In the genomic region with DNA sequence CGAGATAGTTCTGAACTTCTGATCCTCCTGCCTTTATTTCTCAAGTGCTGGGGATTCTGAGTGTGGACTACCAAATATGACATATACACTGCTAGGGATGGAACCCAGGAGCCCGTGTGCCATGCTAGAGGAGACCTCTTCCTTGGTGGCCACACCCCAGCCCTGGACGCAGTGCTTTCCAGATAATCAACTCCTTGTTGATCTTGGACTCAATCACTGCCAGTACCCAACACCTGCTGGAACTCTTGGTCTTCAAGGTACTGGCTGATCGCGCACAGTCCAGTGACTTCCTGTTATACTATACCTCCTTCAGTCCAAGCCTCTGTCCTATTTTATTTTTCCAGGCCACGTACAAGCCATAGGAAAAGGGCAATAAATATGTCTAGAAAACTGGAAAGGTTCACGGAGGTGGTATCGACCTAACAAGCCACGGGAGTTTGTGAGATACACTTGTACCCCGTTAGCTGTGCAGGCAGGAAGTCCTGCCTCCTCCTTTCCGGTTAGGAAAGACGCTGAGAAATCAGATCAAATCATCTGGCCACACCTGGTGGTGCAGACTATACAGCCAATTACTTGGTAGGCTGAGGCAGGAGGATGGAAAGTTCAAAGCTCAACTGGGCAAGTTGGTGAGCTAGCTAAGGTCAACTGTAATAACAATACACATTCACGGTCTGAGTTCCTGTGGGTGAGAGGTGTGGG, we compare ENCODE assay signal across 8 mouse cellular contexts. TPM values are rescaled to one million over a fixed set of nuclear protein-coding genes. Genes with fewer than 3 reads are reported as not detected.
A peak's percentile ranks its signal among the peaks of the same experiment; 100 is the strongest.
DNase-seq lines count a peak whose midpoint lies in the region; ATAC-seq and TF ChIP-seq lines count a peak whose summit lies in the region.

No protein-coding gene starts in this region.

- peak overlapping the region; percentile 79 for H3K4me2 ChIP-seq in lung, embryonic 14.5 days
- H3K4me2 ChIP-seq in hindbrain, embryonic 14.5 days (replicated peaks): peak overlapping the region; percentile 71
- H3K4me2 ChIP-seq in midbrain, embryonic 11.5 days: peak overlapping the region; percentile 73

- peak overlapping the region; percentile 90; the same call in 1 of the 2 replicates for H3K9ac ChIP-seq in lung, embryonic 14.5 days
- peak overlapping the region; percentile 97; the same call in 1 of the 2 replicates for H3K9ac ChIP-seq in hindbrain, embryonic 14.5 days
- no peak overlapping the region for H3K9ac ChIP-seq in midbrain, embryonic 11.5 days (ENCODE audit: low read length)

- H3K27me3 ChIP-seq in lung, embryonic 14.5 days (ENCODE audit: insufficient read depth, low read length): no peaks in the 10 kb centered on the region
- H3K27me3 ChIP-seq in embryonic facial prominence, embryonic 10.5 days (replicated peaks; ENCODE audit: low read depth, poor library complexity, severe bottlenecking): no peaks in the 10 kb centered on the region
- H3K27me3 ChIP-seq in hindbrain, embryonic 14.5 days (ENCODE audit: control insufficient read depth, insufficient read depth, low read length): no peaks in the 10 kb centered on the region
- no peaks in the 10 kb centered on the region for H3K27me3 ChIP-seq in midbrain, embryonic 11.5 days (ENCODE audit: control insufficient read depth, insufficient read depth, low read length)

- H3K27ac ChIP-seq in lung, embryonic 14.5 days (ENCODE audit: low read depth): peak overlapping the region; percentile 50; the same call in 1 of the 2 replicates
- H3K27ac ChIP-seq in embryonic facial prominence, embryonic 10.5 days (replicated peaks): peak overlapping the region; percentile 98
- H3K27ac ChIP-seq in hindbrain, embryonic 14.5 days: peak overlapping the region; percentile 87
- H3K27ac ChIP-seq in midbrain, embryonic 11.5 days (ENCODE audit: low read depth, low read length): no peak overlapping the region

- H3K4me1 ChIP-seq in lung, embryonic 14.5 days (ENCODE audit: insufficient read depth): peaks cover 16% of the 10 kb centered on the region
- H3K4me1 ChIP-seq in embryonic facial prominence, embryonic 10.5 days: peaks cover 34% of the 10 kb centered on the region
- H3K4me1 ChIP-seq in hindbrain, embryonic 14.5 days (replicated peaks; ENCODE audit: control insufficient read depth, insufficient read depth, low read length): peaks cover 25% of the 10 kb centered on the region
- H3K4me1 ChIP-seq in midbrain, embryonic 11.5 days (ENCODE audit: control insufficient read depth, insufficient read depth, low read length): peaks cover 16% of the 10 kb centered on the region

- ATAC-seq in lung, embryonic 14.5 days (ENCODE audit: insufficient read depth): peak; percentile 4
- no peak for ATAC-seq in hindbrain, embryonic 14.5 days (ENCODE audit: low FRiP score)
- 0 out of 2 replicates have a peak, but pooled peaks have one; percentile 6 for ATAC-seq in midbrain, embryonic 11.5 days (ENCODE audit: low FRiP score)

- peak; percentile 9 for TF ChIP-seq CTCF in lung, embryonic 14.5 days (IDR thresholded peaks at IDR 0.05; ENCODE audit: low read depth)

- peak overlapping the region; percentile 99 for H3K4me3 ChIP-seq in lung, embryonic 14.5 days (ENCODE audit: low read depth, low read length)
- H3K4me3 ChIP-seq in embryonic facial prominence, embryonic 10.5 days: peak overlapping the region; percentile 98
- H3K4me3 ChIP-seq in hindbrain, embryonic 14.5 days (replicated peaks; ENCODE audit: low read length): peak overlapping the region; percentile 99
- peak overlapping the region; percentile 98 for H3K4me3 ChIP-seq in midbrain, embryonic 11.5 days (ENCODE audit: low read depth, low read length)

- 46% methylated on average over 13 of the region's 13 CpGs for WGBS in lung, embryonic 14.5 days
- 48% methylated on average over 13 of the region's 13 CpGs for WGBS in embryonic facial prominence, embryonic 10.5 days
- 53% methylated on average over 13 of the region's 13 CpGs for WGBS in hindbrain, embryonic 14.5 days
- 52% methylated on average over 13 of the region's 13 CpGs for WGBS in midbrain, embryonic 11.5 days

- peaks cover 29% of the 10 kb centered on the region for H3K36me3 ChIP-seq in lung, embryonic 14.5 days (ENCODE audit: insufficient read depth)
- peaks cover 32% of the 10 kb centered on the region for H3K36me3 ChIP-seq in embryonic facial prominence, embryonic 10.5 days (replicated peaks)
- peaks cover 12% of the 10 kb centered on the region for H3K36me3 ChIP-seq in hindbrain, embryonic 14.5 days (replicated peaks; ENCODE audit: control insufficient read depth, insufficient read depth)
- H3K36me3 ChIP-seq in midbrain, embryonic 11.5 days (ENCODE audit: control insufficient read depth, insufficient read depth, low read length): no peaks in the 10 kb centered on the region; the same call in 1 of the 2 replicates

- no peaks in the 10 kb centered on the region for H3K9me3 ChIP-seq in lung, embryonic 14.5 days (ENCODE audit: low read depth, low read length)
- H3K9me3 ChIP-seq in embryonic facial prominence, embryonic 10.5 days: no peaks in the 10 kb centered on the region
- H3K9me3 ChIP-seq in hindbrain, embryonic 14.5 days (ENCODE audit: control insufficient read depth, low read length): no peaks in the 10 kb centered on the region
- H3K9me3 ChIP-seq in midbrain, embryonic 11.5 days (ENCODE audit: control insufficient read depth, low read length): no peaks in the 10 kb centered on the region

- no peak for DNase-seq in lung, embryonic 14.5 days
- DNase-seq in lung, adult 18-20 months: no peak
- no peak for DNase-seq in embryonic facial prominence, embryonic 10.5 days (ENCODE audit: low spot score)
- DNase-seq in hindbrain, embryonic 14.5 days (ENCODE audit: low spot score): no peak
- DNase-seq in midbrain, embryonic 11.5 days (ENCODE audit: low spot score, missing footprints): no peak
- DNase-seq in adrenal gland, postnatal 10 days: no peak
- no peak for DNase-seq in gastrocnemius, adult 18-20 months (ENCODE audit: low spot score)
- no peak for DNase-seq in lung, postnatal 36 days

RNA-seq across cellular contexts. Expression of a gene that starts 10.0 kb away (rescaled TPM):
- polyA plus RNA-seq in lung, embryonic 14.5 days (2014; fragmentation: Nextera tagmentation; extraction: Ambion mirVana): 15.6 and 16.4 TPM in 2 replicates
- polyA plus RNA-seq in embryonic facial prominence, embryonic 10.5 days (2016; fragmentation: Nextera tagmentation; extraction: Ambion mirVana): 19.6 TPM in 2 replicates
- 27.3 and 29.6 TPM in 2 replicates for polyA plus RNA-seq in hindbrain, embryonic 14.5 days (2014; fragmentation: Nextera tagmentation; extraction: Ambion mirVana)
- polyA plus RNA-seq in midbrain, embryonic 11.5 days (2014; fragmentation: Nextera tagmentation; extraction: Ambion mirVana): 15.6 and 15.8 TPM in 2 replicates
- 10 to 100 TPM; 26.5 to 28.9 TPM for total RNA-seq in adrenal gland, postnatal 10 days (2021)
- 10 to 100 TPM; 18.4 to 19.5 TPM for total RNA-seq in gastrocnemius, adult 18-20 months (2021)

RNA-seq across cellular contexts. Expression of a gene that starts 10.3 kb away (rescaled TPM):
- polyA plus RNA-seq in lung, embryonic 14.5 days (2014; fragmentation: Nextera tagmentation; extraction: Ambion mirVana): 94.7 and 98.7 TPM in 2 replicates
- polyA plus RNA-seq in embryonic facial prominence, embryonic 10.5 days (2016; fragmentation: Nextera tagmentation; extraction: Ambion mirVana): 133 and 142 TPM in 2 replicates
- polyA plus RNA-seq in hindbrain, embryonic 14.5 days (2014; fragmentation: Nextera tagmentation; extraction: Ambion mirVana): 110 and 115 TPM in 2 replicates
- polyA plus RNA-seq in midbrain, embryonic 11.5 days (2014; fragmentation: Nextera tagmentation; extraction: Ambion mirVana): 140 and 150 TPM in 2 replicates
- 10 to 100 TPM; 51.0 to 55.9 TPM for total RNA-seq in adrenal gland, postnatal 10 days (2021)
- total RNA-seq in gastrocnemius, adult 18-20 months (2021): 10 to 100 TPM; 37.5 to 45.6 TPM

RNA-seq across cellular contexts. Expression of a gene that starts 35.3 kb away (rescaled TPM):
- 152 and 162 TPM in 2 replicates for polyA plus RNA-seq in lung, embryonic 14.5 days (2014; fragmentation: Nextera tagmentation; extraction: Ambion mirVana)
- 86.3 and 93.8 TPM in 2 replicates for polyA plus RNA-seq in embryonic facial prominence, embryonic 10.5 days (2016; fragmentation: Nextera tagmentation; extraction: Ambion mirVana)
- 5.5 and 7.5 TPM in 2 replicates for polyA plus RNA-seq in hindbrain, embryonic 14.5 days (2014; fragmentation: Nextera tagmentation; extraction: Ambion mirVana)
- polyA plus RNA-seq in midbrain, embryonic 11.5 days (2014; fragmentation: Nextera tagmentation; extraction: Ambion mirVana): 18.4 and 20.8 TPM in 2 replicates
- 1 to 10 TPM; 6.2 to 8.5 TPM for total RNA-seq in adrenal gland, postnatal 10 days (2021)
- total RNA-seq in gastrocnemius, adult 18-20 months (2021): 1 to 10 TPM in 1 of 2 experiments, under 1 TPM in 1; 0.73 to 1.0 TPM
